Mouse (Mus musculus) liver, postnatal 0 days (tissue): ENCODE measurements around the gene Il11ra1.

Source experiments
- CTCF ChIP-seq: sonication (generic); IDR thresholded peaks from 2 replicates; pipeline ENCODE4 v1.5.1; 2016; ENCODE audit warnings: antibody characterized with exemption, low read depth
- EP300 ChIP-seq: IDR thresholded peaks from 2 replicates; pipeline ENCODE4 v1.6.1; 2016; ENCODE audit warnings: antibody characterized with exemption, low read depth, mild to moderate bottlenecking

GRCm38 (mm10) chr4:41681176-41681575 is 18.6 kb upstream of the Il11ra1 start:
- no peak for TF ChIP-seq EP300
- TF ChIP-seq CTCF = no peak
